Mouse (Mus musculus): ENCODE results near the gene Agpat2. TPM values are rescaled to one million over a fixed set of nuclear protein-coding genes. Genes with fewer than 3 reads are reported as not detected.
A peak's percentile ranks its signal among the peaks of the same experiment; 100 is the strongest.

Gene Agpat2
- polyA plus RNA-seq, 1 experiment from 2014 or later, result 13.1 TPM

DNA sequence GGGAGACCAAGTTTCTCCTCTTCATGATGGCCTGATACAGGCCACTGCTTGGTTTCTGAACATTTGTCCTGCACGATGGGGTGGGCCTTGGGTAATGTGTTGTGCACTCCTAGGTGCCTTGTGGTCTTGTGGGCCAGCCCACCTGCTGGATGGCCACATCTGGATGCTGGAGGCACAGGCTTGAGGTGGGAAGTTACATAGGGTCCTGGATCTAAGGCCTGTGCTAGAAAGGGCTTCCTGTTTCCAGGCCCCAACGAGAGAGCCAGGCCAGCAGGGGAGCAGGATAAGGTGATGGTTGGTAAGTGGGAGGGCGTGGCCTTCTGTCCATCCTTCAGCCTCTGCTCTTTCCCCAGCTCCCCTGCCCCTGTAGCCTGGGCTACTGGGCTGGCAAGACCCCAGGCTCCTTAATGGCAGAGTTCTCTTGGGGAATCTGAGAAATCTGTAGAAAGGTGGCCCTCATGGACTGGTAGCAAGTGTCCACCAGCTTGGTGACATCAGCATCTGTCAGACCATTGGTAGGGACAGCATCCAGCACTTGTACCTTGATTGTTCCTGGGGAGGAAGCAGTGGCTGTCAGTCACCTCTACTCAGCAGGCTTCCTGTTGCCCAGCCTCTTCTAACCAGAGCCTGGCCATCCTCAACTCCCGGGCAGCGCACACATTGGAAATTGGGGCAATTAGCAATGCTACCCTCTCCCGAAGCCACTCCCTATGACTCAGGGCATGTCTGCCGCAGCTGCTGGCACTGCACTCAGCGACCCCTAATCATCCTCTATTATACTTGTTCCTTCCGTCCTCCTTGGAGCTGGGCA, 10.8 kb downstream of the Agpat2 start:
- Histone ChIP-seq H3K9ac (no peak overlapping the region), H3K4me3 (no peak overlapping the region), H3K36me3 (0 out of 2 replicates have a peak, but pooled peaks cover 2% of the 10 kb centered on the region), H3K27me3 (0 out of 2 replicates have a peak, but pooled peaks cover 4% of the 10 kb centered on the region), H3K4me2 (replicated peaks) (no peak overlapping the region), H3K27ac (no peak overlapping the region), H3K9me3 (replicated peaks) (no peaks in the 10 kb centered on the region), H3K4me1 (peaks cover 3% of the 10 kb centered on the region)
- 73% methylated on average over 9 of the region's 9 CpGs for WGBS
- ATAC-seq (ENCODE audit: low FRiP score), result no peak

DNA sequence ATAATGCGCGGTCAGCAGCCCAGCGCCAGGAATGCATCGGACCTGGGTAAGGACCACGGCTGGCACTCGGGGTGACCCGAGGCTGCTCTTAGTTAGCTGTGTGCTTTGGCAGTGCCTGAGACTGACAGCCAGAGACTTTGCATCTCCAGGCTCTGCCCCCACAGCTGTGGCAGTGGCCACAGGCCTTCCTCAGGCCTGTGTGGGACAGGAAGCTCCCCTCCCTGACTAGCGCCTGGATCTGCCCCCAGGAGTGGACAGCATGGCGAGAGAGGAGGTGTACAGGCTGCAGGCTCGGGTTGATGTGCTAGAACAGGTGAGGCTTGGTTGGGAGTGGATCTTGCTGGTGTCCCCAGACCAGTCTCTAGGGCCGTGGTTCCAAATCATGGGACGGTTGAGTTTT, 12.8 kb downstream of the Agpat2 start:
- Histone ChIP-seq H3K4me2 (replicated peaks) (no peak overlapping the region), H3K27me3 (no peaks in the 10 kb centered on the region), H3K9ac (no peak overlapping the region), H3K36me3 (0 out of 2 replicates have a peak, but pooled peaks cover 2% of the 10 kb centered on the region), H3K27ac (no peak overlapping the region), H3K9me3 (replicated peaks) (no peaks in the 10 kb centered on the region), H3K4me1 (peaks cover 13% of the 10 kb centered on the region), H3K4me3 (no peak overlapping the region)
- no peak for ATAC-seq (ENCODE audit: low FRiP score)
- 87% methylated on average over 12 of the region's 12 CpGs for WGBS

DNA sequence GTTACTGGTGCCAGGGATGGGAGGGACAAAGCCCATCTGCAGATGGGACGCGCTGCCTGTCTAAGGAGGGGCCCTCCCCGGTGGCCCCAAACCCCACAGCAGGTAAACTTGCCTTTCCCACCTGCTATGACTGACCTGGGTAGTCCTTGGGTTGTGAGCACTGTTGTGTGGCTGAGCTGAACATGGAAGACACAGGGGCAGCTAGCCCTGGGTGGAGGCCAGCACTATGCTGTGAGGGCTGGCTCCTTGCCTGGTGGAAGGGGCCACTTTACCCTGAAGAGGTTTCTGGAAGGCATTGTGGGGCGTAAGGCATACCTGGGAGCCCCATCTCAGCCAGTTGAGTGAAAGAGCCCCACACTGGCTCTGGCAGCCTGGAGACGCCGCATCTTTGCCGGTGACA, 13.3 kb downstream of the Agpat2 start:
- H3K4me3 ChIP-seq, result no peak overlapping the region
- H3K36me3 ChIP-seq, result 0 out of 2 replicates have a peak, but pooled peaks cover 2% of the 10 kb centered on the region
- H3K4me2 ChIP-seq (replicated peaks), result no peak overlapping the region
- 91% methylated on average over 7 of the region's 7 CpGs for WGBS
- no peak overlapping the region for H3K27ac ChIP-seq
- H3K9me3 ChIP-seq (replicated peaks), result no peaks in the 10 kb centered on the region
- peaks cover 16% of the 10 kb centered on the region for H3K4me1 ChIP-seq
- H3K27me3 ChIP-seq, result no peaks in the 10 kb centered on the region
- no peak for ATAC-seq (ENCODE audit: low FRiP score)
- no peak overlapping the region for H3K9ac ChIP-seq

DNA sequence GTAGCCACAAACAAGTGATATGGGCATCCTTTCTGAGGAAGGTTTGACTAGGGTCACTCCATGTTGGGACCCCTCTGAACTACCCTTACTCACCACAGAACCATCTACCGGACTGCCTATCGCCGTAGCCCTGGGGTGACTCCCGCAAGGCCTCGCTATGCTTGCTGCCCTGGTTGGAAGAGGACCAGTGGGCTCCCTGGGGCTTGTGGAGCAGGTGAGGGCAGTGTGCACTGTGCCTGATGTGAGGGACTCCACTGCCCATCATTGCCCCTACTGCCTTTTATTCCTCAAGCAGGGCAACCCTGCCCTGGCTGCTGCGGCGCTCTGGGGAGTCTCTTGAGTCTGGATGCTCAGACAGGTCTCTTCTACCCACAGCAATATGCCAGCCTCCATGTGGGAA, 13.9 kb downstream of the Agpat2 start:
- no peak overlapping the region for H3K4me2 ChIP-seq (replicated peaks)
- H3K9ac ChIP-seq, result no peak overlapping the region
- no peak overlapping the region for H3K4me3 ChIP-seq

DNA sequence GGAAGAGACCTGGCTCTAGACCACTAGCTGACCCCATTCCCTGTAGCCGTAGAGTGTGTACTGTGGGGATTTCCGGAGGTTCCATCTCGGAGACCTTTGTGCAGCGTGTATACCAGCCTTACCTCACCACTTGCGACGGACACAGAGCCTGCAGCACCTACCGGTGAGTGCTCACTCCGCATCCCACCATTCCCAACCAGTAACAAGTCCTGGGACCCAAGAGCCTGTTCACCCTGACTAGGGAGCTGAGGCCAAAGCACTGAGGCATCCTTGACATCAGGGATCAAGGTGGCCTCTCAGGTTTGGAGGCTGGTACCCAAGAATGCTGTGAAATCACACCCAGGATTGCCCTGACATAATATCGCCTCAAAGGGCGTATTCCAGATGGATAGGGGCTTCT, 14.9 kb downstream of the Agpat2 start:
- no peak overlapping the region for H3K27ac ChIP-seq

More for the DNA sequence above, 13.9 kb downstream of the Agpat2 start:
- Histone ChIP-seq H3K9me3 (replicated peaks) (no peaks in the 10 kb centered on the region), H3K27ac (no peak overlapping the region), H3K4me1 (peaks cover 16% of the 10 kb centered on the region), H3K27me3 (no peaks in the 10 kb centered on the region), H3K36me3 (no peaks in the 10 kb centered on the region)
- WGBS, result 92% methylated on average over 7 of the region's 7 CpGs
- no peak for ATAC-seq (ENCODE audit: low FRiP score)

DNA sequence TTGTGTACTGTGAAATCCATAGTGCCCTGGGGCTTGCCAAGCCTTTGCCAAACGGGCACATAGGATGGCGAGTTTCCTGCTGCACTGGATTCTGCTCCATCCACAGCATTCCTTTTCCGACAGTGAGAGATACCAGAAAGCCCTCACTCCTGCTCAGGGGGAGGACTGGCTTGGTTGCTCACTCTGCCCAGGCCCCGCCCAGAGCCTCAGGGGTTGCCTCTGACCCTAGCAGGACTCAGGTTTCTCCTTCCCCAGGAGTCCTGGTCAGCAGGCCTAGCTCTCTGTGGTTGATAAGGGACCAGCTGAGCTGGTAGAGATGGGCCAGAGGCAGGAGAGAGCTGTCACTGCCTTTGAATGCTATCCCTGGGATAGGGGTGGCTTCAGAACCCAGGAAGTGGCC, 15.6 kb downstream of the Agpat2 start:
- Histone ChIP-seq H3K27me3 (no peaks in the 10 kb centered on the region), H3K4me2 (replicated peaks) (no peak overlapping the region), H3K36me3 (no peaks in the 10 kb centered on the region), H3K27ac (no peak overlapping the region), H3K9me3 (replicated peaks) (no peaks in the 10 kb centered on the region), H3K4me3 (no peak overlapping the region), H3K4me1 (peaks cover 16% of the 10 kb centered on the region), H3K9ac (no peak overlapping the region)
- 37% methylated on average over 4 of the region's 4 CpGs for WGBS
- ATAC-seq (ENCODE audit: low FRiP score), result no peak

More for the DNA sequence above, 14.9 kb downstream of the Agpat2 start:
- no peak for ATAC-seq (ENCODE audit: low FRiP score)
- Histone ChIP-seq H3K9me3 (replicated peaks) (no peaks in the 10 kb centered on the region), H3K4me1 (peaks cover 16% of the 10 kb centered on the region), H3K36me3 (no peaks in the 10 kb centered on the region), H3K4me2 (replicated peaks) (no peak overlapping the region), H3K4me3 (no peak overlapping the region), H3K27me3 (no peaks in the 10 kb centered on the region), H3K9ac (no peak overlapping the region)
- 93% methylated on average over 10 of the region's 10 CpGs for WGBS

DNA sequence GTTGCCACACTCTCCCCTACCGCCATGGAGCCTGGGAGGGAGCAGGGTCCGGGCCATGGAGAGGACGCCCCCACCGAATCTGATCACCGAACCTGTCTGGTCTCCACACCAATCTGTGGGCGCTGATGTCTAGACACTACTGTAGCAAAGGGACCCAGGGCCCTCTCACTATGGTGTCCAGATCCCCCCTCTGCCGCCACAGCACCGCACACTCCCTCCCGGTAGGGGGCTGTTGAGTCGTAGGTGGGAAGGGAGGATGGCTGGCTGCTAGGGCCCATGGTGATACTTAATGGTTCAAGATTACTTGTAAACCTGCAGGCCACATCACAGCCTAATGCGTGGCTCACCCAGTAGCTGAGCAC, 17.2 kb downstream of the Agpat2 start:
- H3K9ac ChIP-seq, result peak overlapping the region; percentile 67
- no peaks in the 10 kb centered on the region for H3K36me3 ChIP-seq
- peak overlapping the region; percentile 63 for H3K4me2 ChIP-seq (replicated peaks)
- H3K9me3 ChIP-seq (replicated peaks), result no peaks in the 10 kb centered on the region
- peaks cover 16% of the 10 kb centered on the region for H3K4me1 ChIP-seq
- 8% methylated on average over 11 of the region's 11 CpGs for WGBS
- H3K27me3 ChIP-seq, result no peaks in the 10 kb centered on the region
- ATAC-seq (ENCODE audit: low FRiP score), result peak; percentile 33; the same call in 1 of the 2 replicates
- 0 out of 2 replicates have a peak overlapping the region, but pooled peaks have one; percentile 12 for H3K27ac ChIP-seq
- H3K4me3 ChIP-seq, result peak overlapping the region; percentile 54

DNA sequence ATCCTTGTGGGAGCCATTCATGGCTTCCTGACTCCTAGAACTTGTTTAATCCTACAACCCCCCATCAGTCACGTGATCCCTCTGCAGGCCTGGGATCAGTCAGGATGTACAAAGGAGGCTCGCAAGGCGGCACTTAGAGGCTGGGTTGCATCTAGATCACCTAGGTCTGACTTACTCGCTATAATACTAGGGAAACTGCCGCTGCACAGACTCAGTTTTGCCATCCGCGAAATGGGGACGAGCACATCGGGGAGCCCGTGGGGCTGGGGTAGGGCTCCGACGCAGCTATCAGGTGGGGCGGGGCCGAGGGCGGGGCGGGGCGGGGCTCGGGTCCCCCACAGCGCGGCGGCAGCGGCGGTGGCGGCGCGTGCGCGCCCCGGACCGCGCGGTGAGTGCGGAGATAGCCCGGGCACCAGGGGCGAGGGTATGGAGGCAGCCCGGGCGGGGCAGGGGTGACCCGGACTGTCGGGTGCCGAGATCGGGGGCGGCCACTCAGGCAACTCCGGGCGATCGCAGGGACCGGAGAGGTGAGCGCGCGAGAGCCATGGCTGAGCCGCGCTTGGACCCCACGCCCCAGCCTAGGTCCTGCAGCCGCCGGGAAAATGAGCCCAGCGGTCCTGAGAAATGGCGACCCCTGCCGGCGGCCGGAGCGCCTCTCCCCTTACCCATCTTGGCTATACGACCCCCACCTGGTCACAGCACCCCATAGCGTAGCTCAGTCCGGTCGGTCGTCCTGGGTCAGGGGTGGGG, 17.7 kb downstream of the Agpat2 start, which contains the start of gene Gm20532:
Gm20532 (plus strand) TSS at position 346 of the 750 bp plus-strand sequence.
- Histone ChIP-seq H3K4me2 (replicated peaks) (peak within 1 kb of the TSS; percentile 63), H3K27ac (peak within 1 kb of the TSS; percentile 57; the same call in 1 of the 2 replicates), H3K9me3 (replicated peaks) (no peaks in the 10 kb centered on the region), H3K36me3 (no peaks in the 10 kb centered on the region), H3K27me3 (no peaks in the 10 kb centered on the region), H3K9ac (peak within 1 kb of the TSS; percentile 67), H3K4me1 (peaks cover 16% of the 10 kb centered on the region), H3K4me3 (peak within 1 kb of the TSS; percentile 54)
- ATAC-seq (ENCODE audit: low FRiP score), result peak; percentile 80
- under 1% methylated on average over 65 of the region's 65 CpGs for WGBS

DNA sequence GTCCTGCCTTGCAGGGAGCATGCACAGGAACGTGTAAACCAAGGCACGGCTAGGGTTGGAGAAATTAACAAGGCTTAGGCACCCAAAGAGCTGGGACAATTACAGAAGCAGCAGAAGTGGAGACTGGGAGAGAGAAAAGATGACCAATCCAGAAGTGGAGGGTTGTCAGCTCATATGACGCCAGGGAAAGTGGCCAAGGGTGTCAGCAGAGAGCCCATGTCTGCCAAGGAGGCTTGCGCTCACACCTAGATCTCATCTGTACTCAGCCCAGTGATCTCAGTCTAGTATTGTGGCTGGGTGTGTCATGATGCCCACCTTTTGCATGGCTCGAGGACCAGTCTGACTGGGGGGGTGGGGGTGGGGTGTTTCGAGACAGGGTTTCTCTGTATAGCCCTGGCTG, 18.5 kb downstream of the Agpat2 start:
- H3K36me3 ChIP-seq, result no peaks in the 10 kb centered on the region
- 79% methylated on average over 6 of the region's 6 CpGs for WGBS
- H3K4me1 ChIP-seq, result peaks cover 16% of the 10 kb centered on the region
- ATAC-seq (ENCODE audit: low FRiP score), result no peak
- no peak overlapping the region for H3K4me2 ChIP-seq (replicated peaks)
- peak overlapping the region; percentile 57; the same call in 1 of the 2 replicates for H3K27ac ChIP-seq
- H3K4me3 ChIP-seq, result no peak overlapping the region; the same call in 1 of the 2 replicates
- H3K27me3 ChIP-seq, result no peaks in the 10 kb centered on the region
- no peak overlapping the region for H3K9ac ChIP-seq
- no peaks in the 10 kb centered on the region for H3K9me3 ChIP-seq (replicated peaks)

DNA sequence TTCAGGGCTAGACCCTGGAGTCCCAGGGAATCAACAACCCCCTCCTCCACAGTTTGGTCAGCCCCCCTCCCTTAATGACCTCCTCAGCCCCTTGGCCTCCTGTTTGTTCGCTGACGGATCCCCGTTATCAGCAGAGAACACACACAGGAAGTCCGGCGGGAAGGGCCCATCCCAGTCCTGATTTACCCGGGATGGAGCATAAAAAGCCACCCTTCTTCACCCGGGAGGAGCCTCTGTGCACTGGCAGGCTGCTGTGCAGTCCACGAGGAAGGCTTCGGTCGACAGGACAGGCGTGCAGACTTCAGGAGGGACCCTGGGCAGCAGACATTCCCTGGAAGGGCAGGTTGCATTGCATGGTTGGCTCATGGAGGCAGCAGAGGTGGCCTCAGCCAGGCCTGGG, 20.6 kb downstream of the Agpat2 start:
- Histone ChIP-seq H3K36me3 (no peaks in the 10 kb centered on the region), H3K27me3 (no peaks in the 10 kb centered on the region), H3K4me1 (peaks cover 15% of the 10 kb centered on the region), H3K9me3 (replicated peaks) (no peaks in the 10 kb centered on the region), H3K4me3 (no peak overlapping the region), H3K27ac (no peak overlapping the region; the same call in 1 of the 2 replicates), H3K4me2 (replicated peaks) (no peak overlapping the region), H3K9ac (no peak overlapping the region)
- 70% methylated on average over 11 of the region's 11 CpGs for WGBS
- ATAC-seq (ENCODE audit: low FRiP score), result no peak

DNA sequence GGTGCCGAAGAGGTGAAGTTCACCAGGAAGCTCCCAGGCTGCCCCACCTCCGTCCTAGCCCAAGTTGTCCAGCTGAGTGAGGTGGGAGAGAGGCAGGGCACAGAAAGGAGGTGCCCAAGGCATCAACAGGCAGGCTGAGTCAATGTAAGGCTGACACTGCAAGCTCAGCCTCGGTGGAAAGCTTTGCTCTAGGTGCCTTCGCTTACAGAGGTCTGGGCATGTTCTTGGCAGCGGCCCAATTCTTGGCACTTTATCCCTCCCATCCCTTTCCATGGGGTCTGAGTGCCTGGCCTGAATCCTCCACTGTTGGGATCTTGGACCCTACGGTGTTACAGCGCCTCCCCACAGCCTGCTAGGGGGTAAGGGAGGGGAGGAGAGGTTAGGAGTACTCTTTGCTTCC, 21.5 kb downstream of the Agpat2 start:
- Histone ChIP-seq H3K27me3 (no peaks in the 10 kb centered on the region), H3K36me3 (no peaks in the 10 kb centered on the region), H3K27ac (no peak overlapping the region), H3K4me3 (no peak overlapping the region), H3K9me3 (replicated peaks) (no peaks in the 10 kb centered on the region), H3K4me2 (replicated peaks) (no peak overlapping the region), H3K4me1 (peaks cover 20% of the 10 kb centered on the region), H3K9ac (no peak overlapping the region)
- no peak for ATAC-seq (ENCODE audit: low FRiP score)
- 77% methylated on average over 7 of the region's 7 CpGs for WGBS

DNA sequence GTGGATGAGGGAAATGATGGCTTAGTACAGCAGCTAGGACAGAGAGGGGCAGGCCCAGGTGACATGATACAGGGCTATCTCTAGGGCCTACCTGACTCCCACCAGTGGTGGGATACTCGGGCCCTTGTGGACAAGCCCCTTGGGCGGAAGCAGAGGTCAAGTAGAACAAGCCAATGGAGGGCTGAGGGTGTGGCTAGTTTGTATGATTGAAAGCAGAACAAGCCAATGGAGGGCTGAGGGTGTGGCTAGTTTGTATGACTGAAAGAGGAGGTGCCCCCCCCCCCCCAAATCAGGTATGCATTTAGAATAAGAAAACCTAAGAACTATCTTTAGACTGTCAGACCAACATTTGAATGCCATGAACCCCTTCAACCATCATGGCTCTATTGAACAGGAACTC, 22.0 kb downstream of the Agpat2 start:
- H3K9me3 ChIP-seq (replicated peaks), result no peaks in the 10 kb centered on the region
- no peak overlapping the region for H3K9ac ChIP-seq
- no peak overlapping the region for H3K27ac ChIP-seq
- no peaks in the 10 kb centered on the region for H3K27me3 ChIP-seq
- H3K4me3 ChIP-seq, result no peak overlapping the region
- no peak overlapping the region for H3K4me2 ChIP-seq (replicated peaks)
- WGBS, result 71% methylated on average over 2 of the region's 2 CpGs
- no peaks in the 10 kb centered on the region for H3K36me3 ChIP-seq
- peaks cover 19% of the 10 kb centered on the region for H3K4me1 ChIP-seq
- ATAC-seq (ENCODE audit: low FRiP score), result no peak
